Mouse (Mus musculus) olfactory bulb, adult 2 months (tissue): ENCODE results near the gene Tff3. TPM values are rescaled to one million over a fixed set of nuclear protein-coding genes. Genes with fewer than 3 reads are reported as not detected.

Experiments used
- H3K27ac ChIP-seq: fragments of 200-500 bp; 2 replicates; pipeline ENCODE4 v1.5.1; 2012; ENCODE audit warnings: low read depth, low read length; ENCODE audit not compliant: insufficient read depth
- H3K4me1 ChIP-seq: fragments of 200-500 bp; 2 replicates; pipeline ENCODE4 v1.6.1; 2012; ENCODE audit warnings: low read length; ENCODE audit not compliant: control insufficient read depth, insufficient read depth
- H3K4me3 ChIP-seq: fragments of 200-500 bp; 2 replicates; pipeline ENCODE4 v1.5.1; 2012; ENCODE audit warnings: mild to moderate bottlenecking, low read depth, low read length, moderate library complexity; ENCODE audit not compliant: insufficient read depth
- CTCF ChIP-seq: fragments of 200-500 bp; IDR thresholded peaks from 2 replicates; pipeline ENCODE4 v1.5.1; 2012; ENCODE audit warnings: low read depth, mild to moderate bottlenecking, low read length, moderate library complexity; ENCODE audit not compliant: insufficient read depth
- POLR2A ChIP-seq: fragments of 200-500 bp; IDR thresholded peaks from 2 replicates; pipeline ENCODE4 v1.6.1; 2012; ENCODE audit warnings: mild to moderate bottlenecking, low read depth, low read length, moderate library complexity; ENCODE audit not compliant: insufficient read depth
- WGBS: fragments of 180-500 bp; shearing (Covaris S2); methylation state at CpG from one replicate; pipeline ENCODE4 v1.1.7; 2018; 5-methylcytosine and 5-hydroxymethylcytosine counted together
- polyA plus RNA-seq: library from polyadenylated mRNA; stranded (reverse); fragments of >200 nt; gene quantifications from 2 replicates; pipeline ENCODE4 v1.2.4, GENCODE M21; 2012; ENCODE audit warnings: low replicate concordance; ENCODE audit not compliant: missing spikeins, insufficient read depth, insufficient read length

Tff3 gene
- polyA plus RNA-seq, 1 experiment, result not detected

- Histone ChIP-seq H3K4me3 (no peak overlapping the region), H3K27ac (no peak overlapping the region), H3K4me1 (peaks cover 33% of the 10 kb centered on the region)
- 92% methylated on average over 3 of the region's 3 CpGs for WGBS
- no peak for TF ChIP-seq POLR2A
- no peak for TF ChIP-seq CTCF
These were observed 43.9 kb downstream of the Tff3 start for GRCm38 (mm10) chr17:31085519-31085918.

DNA sequence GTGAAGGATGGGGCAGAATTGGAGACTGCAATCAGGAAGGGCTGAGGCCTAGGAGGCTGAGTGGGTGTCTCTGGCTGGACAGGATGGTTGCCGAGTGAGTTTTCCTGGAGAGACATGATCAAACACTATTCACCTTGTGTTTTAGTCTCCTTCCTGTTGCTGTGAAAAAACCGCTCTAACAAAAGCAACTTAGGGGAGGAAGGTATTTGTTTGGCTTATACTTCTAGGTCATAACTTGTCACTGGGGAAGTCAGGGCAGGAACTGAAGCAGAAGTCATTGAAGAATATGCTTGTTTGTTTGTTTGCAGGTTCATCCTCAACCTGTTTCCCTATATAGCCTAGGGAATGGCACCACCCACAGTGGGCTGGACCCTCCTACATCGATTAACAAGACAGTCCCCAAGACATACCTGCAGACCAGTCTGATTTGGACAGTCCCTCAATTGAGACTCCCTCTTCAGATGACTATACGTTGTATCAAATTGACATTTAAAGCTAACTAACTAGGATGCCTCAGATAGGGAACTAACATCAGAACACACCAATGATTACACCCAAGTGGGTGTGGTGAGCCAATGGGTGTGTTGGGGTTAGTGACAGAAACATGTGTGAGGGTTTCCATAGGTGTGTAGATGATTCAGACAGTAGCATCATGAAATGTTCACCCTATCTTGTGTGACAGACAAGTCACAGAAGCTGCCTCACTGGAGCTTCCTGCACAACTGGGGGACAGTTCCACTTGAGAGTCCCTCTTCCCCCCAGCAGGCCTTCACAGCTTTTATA is 47.0 kb downstream of the Tff3 start:
- WGBS, result 87% methylated on average over 4 of the region's 4 CpGs
- H3K4me3 ChIP-seq, result no peak overlapping the region
- H3K4me1 ChIP-seq, result peaks cover 36% of the 10 kb centered on the region
- no peak for TF ChIP-seq CTCF
- TF ChIP-seq POLR2A, result no peak
- no peak overlapping the region for H3K27ac ChIP-seq

DNA sequence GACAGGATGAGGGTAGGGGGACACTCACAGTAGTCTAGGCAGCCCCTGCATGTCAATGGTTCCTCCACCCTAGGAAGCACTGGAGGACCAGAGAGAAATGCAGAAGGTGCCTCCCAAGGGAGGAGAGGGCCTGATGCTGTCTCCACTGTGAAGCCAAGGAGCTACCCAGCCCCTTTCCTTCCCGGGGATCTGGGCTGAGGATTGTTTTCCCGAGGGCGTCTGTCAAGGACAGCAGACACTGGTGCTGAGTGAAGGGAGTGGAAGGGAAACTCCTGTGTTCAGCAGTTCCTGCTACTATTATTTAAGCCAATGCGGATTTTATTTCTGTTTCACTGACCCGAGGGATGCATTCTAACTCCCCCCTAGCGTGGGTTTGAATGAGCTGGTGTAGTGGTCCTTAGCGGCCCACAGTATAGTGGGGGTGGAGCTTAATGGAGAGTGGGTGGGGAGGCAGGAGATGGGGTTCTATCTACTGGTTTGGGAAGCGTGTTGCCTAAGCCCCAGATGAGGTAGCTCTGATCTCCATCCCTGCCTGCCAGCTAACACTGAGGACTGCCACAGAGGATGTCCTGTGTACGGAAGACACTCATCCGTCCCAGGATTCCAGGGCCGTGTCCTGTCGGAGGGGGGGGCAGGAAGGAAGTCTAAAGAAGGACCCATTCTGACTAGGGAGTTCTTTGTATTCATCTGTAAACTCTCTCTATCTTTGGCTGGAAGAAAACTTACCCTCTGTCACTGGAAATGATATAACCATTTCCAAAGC is 50.2 kb downstream of the Tff3 start:
- TF ChIP-seq POLR2A (no peak), CTCF (no peak)
- Histone ChIP-seq H3K27ac (no peak overlapping the region), H3K4me1 (peaks cover 40% of the 10 kb centered on the region), H3K4me3 (no peak overlapping the region)
- 53% methylated on average over 12 of the region's 12 CpGs for WGBS

DNA sequence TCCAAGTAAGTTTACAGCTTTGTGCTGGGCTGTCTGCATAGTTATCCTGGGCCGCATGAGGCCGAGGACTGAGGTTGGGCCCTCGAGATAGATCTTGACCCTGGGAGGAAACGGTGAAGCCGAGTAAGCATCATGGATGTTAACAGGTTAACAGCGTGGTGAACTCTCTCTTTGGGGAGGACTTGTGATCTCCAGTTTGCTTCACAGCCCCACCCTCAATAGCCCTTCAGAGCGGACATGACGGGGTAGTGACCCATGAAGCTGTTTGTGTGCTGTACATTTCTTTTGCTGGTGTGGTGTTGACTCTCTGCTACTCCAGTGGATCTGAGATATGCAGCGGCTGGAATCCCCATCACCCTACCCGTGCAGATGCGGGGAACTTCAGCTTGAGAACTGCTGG is 50.9 kb downstream of the Tff3 start:
- Histone ChIP-seq H3K4me1 (peaks cover 44% of the 10 kb centered on the region), H3K27ac (no peak overlapping the region), H3K4me3 (no peak overlapping the region)
- WGBS, result 88% methylated on average over 11 of the region's 11 CpGs
- no peak for TF ChIP-seq CTCF
- TF ChIP-seq POLR2A, result no peak

DNA sequence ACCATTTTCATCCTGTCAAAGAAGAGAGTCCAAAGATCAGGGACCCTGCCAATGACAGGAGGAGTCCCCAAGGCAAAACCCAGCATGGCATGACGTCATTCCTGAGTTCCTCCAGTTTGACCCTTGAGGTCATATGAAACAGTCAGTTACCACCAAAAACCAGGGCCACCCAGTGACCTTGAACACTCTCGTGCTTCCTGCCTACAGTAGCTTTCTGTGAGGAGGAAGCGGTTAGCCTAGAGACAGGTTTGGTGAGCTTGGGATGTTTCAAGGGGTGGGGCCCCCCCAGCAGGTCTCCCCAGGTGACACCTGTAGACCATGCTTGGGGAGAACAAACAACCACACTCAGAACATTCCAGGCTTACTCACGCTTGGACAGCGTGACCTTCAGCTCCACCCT is 51.9 kb downstream of the Tff3 start:
- WGBS, result 83% methylated on average over 5 of the region's 5 CpGs
- H3K27ac ChIP-seq, result no peak overlapping the region
- H3K4me3 ChIP-seq, result no peak overlapping the region
- peaks cover 53% of the 10 kb centered on the region for H3K4me1 ChIP-seq
- no peak for TF ChIP-seq CTCF
- no peak for TF ChIP-seq POLR2A

GRCm38 (mm10) chr17:31075471-31075870 is 54.0 kb downstream of the Tff3 start:
- H3K4me1 ChIP-seq, result peaks cover 64% of the 10 kb centered on the region
- no peak overlapping the region for H3K4me3 ChIP-seq
- H3K27ac ChIP-seq, result peak overlapping the region; percentile 81; the same call in 1 of the 2 replicates
- WGBS, result 79% methylated on average over 5 of the region's 5 CpGs
- TF ChIP-seq CTCF, result no peak
- TF ChIP-seq POLR2A, result no peak

Other genes starting within 250 kb of the Tff3 start
- not detected in 2 replicates for gene Glp1r, start 227.8 kb downstream of the Tff3 start, polyA plus RNA-seq
- gene Umodl1, start 175.0 kb downstream of the Tff3 start, polyA plus RNA-seq, result not detected in 2 replicates
- not detected in 2 replicates for gene Abcg1, start 72.0 kb downstream of the Tff3 start, polyA plus RNA-seq
- not detected in 2 replicates for gene Tff2, start 14.6 kb upstream of the Tff3 start, polyA plus RNA-seq
- not detected in 2 replicates for gene Tff1, start 35.6 kb upstream of the Tff3 start, polyA plus RNA-seq
- not detected in 2 replicates for gene Tmprss3, start 69.3 kb upstream of the Tff3 start, polyA plus RNA-seq
- gene Ubash3a, start 78.2 kb upstream of the Tff3 start, polyA plus RNA-seq, result not detected in 2 replicates
- not detected in 2 replicates for gene Rsph1, start 147.7 kb upstream of the Tff3 start, polyA plus RNA-seq
- not detected in 2 replicates for gene Slc37a1, start 157.1 kb upstream of the Tff3 start, polyA plus RNA-seq